Mouse (Mus musculus) liver, embryonic 14.5 days (tissue): ENCODE measurements around the gene Tet3. TPM values are rescaled to one million over a fixed set of nuclear protein-coding genes. Genes with fewer than 3 reads are reported as not detected.

Source experiments
- ATAC-seq: fragments of 200-750 bp; cut with Nextera tagmentation; 2 replicates; pipeline ENCODE4 v1.8.0; 2017; ENCODE audit warnings: moderate number of reproducible peaks, mild to moderate bottlenecking, moderate library complexity; ENCODE audit not compliant: insufficient read depth
- DNase-seq, 3 experiments: peaks; one replicate each; pipeline ENCODE4 v3.0.0-alpha.2; 2012 to 2013; ENCODE audit warnings: low read depth in 3 of 3, low spot score in 3 of 3
- H3K27ac ChIP-seq: fragments of 300-500 bp; sonication (generic); 2 replicates; pipeline ENCODE4 v1.5.1; 2014; ENCODE audit warnings: moderate library complexity, mild to moderate bottlenecking, control low read depth, inconsistent platforms
- H3K27me3 ChIP-seq: fragments of 300-500 bp; sonication (generic); 2 replicates; pipeline ENCODE4 v1.6.1; 2014; ENCODE audit warnings: mild to moderate bottlenecking, low read length, moderate library complexity; ENCODE audit not compliant: control insufficient read depth, insufficient read depth
- H3K36me3 ChIP-seq: fragments of 300-500 bp; sonication (generic); replicated peaks from 2 replicates; pipeline ENCODE4 v1.6.1; 2014; ENCODE audit warnings: low read depth; ENCODE audit not compliant: control insufficient read depth, insufficient read depth
- H3K4me1 ChIP-seq, 2 experiments: fragments of 200-500 bp in 1 of 2; fragments of 300-500 bp in 1 of 2; sonication (generic) in 1 of 2; replicated peaks; 2 replicates each; pipeline ENCODE4 v1.6.1; 2012 to 2014; ENCODE audit warnings: antibody characterized with exemption in 1 of 2, inconsistent platforms in 1 of 2, low read length in 1 of 2; ENCODE audit not compliant: control insufficient read depth in 2 of 2, insufficient read depth in 2 of 2
- H3K4me2 ChIP-seq: fragments of 300-500 bp; sonication (generic); 2 replicates; pipeline ENCODE4 v1.6.1; 2014; ENCODE audit warnings: low read depth, mild to moderate bottlenecking, control low read depth, moderate library complexity
- H3K4me3 ChIP-seq, 2 experiments: fragments of 200-500 bp in 1 of 2; fragments of 300-500 bp in 1 of 2; sonication (generic) in 1 of 2; 2 replicates each; pipeline ENCODE4 v1.5.1; 2012 to 2014; ENCODE audit warnings: low read depth in 2 of 2, low read length in 2 of 2, mild to moderate bottlenecking in 2 of 2, control low read depth in 1 of 2, inconsistent platforms in 1 of 2, moderate library complexity in 1 of 2; ENCODE audit not compliant: insufficient read depth in 1 of 2
- H3K9ac ChIP-seq: fragments of 300-500 bp; sonication (generic); replicated peaks from 2 replicates; pipeline ENCODE4 v1.6.1; 2014; ENCODE audit warnings: mild to moderate bottlenecking, control low read depth, moderate library complexity
- H3K9me3 ChIP-seq: fragments of 300-500 bp; sonication (generic); 2 replicates; pipeline ENCODE4 v1.6.1; 2016; ENCODE audit warnings: low read length, mixed read lengths; ENCODE audit not compliant: control insufficient read depth
- CTCF ChIP-seq: IDR thresholded peaks from 2 replicates; pipeline ENCODE4 v1.5.1; 2016; ENCODE audit warnings: antibody characterized with exemption, low read depth, control low read depth
- EP300 ChIP-seq: IDR thresholded peaks from 2 replicates; pipeline ENCODE4 v1.6.1; 2016; ENCODE audit warnings: antibody characterized with exemption, low read depth
- WGBS: fragments of 180-500 bp; shearing (Covaris S2); extraction: QIAGEN DNeasy Blood & Tissue Kit; methylation state at CpG from one replicate; pipeline ENCODE4 v1.1.7; 2014; ENCODE audit not compliant: insufficient replicate concordance; 5-methylcytosine and 5-hydroxymethylcytosine counted together
- polyA plus RNA-seq, 2 experiments: library from polyadenylated mRNA; depleted of rRNA in 1 of 2; stranded (reverse) in 1 of 2; unstranded in 1 of 2; fragments of >200 nt; fragmentation: Nextera tagmentation in 1 of 2; extraction: Ambion mirVana in 1 of 2; gene quantifications; 2 replicates each; pipeline versions ENCODE4 v1.2.1 to v1.2.3; 2012 to 2014

Gene Tet3
- polyA plus RNA-seq, 2 experiments, result 3.1 to 7.7 TPM

DNA sequence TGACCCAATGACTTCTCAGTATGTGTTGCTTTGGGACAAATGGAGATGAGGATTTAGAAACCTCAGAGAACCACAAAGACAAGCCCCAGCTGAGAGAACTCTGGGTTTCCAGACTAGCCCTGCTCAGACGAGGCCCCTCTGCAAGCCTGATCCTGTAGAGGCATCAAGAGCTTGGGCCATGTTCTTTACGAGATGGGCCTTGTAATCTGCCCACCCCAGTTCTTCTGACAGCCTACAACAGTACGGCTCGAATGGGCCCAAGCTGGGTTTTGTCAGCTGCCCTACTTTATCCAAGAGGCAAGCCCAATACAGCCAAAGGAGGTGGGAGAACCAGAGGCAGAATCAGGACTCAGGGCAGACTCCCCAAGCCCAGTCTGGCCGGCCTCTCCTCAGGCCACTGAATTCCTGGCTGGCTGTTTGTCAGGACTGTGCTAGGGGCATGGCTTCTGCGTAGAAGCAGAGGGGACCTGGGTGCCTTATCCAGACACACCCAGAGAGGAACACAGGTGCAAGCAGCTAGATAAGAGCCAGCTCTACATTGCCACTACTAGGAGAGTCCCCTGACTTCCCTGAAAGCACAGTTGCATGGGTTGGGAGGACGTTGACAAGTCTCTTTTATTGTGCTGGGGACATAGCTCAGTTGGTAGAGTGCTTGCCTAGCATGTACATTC is 107.3 kb downstream of the Tet3 start:
- 12% methylated on average over 7 of the region's 7 CpGs for WGBS
- peak overlapping the region; percentile 89 for H3K4me2 ChIP-seq
- peaks cover 34 to 40% of the 10 kb centered on the region in 2 experiments for H3K4me1 ChIP-seq
- H3K9me3 ChIP-seq, result no peaks in the 10 kb centered on the region
- H3K27ac ChIP-seq, result peak overlapping the region; percentile 95
- peaks cover 34% of the 10 kb centered on the region for H3K36me3 ChIP-seq
- H3K9ac ChIP-seq, result peak overlapping the region; percentile 99
- H3K4me3 ChIP-seq, result peak overlapping the region; percentile 56 to 81
- DNase-seq (peak; percentile 94 to 95 (median 95)), ATAC-seq (peak; percentile 92)
- TF ChIP-seq CTCF (no peak), EP300 (peak; percentile 95)
- no peaks in the 10 kb centered on the region for H3K27me3 ChIP-seq

- peaks cover 30 to 40% of the 10 kb centered on the region in 2 experiments for H3K4me1 ChIP-seq
- TF ChIP-seq EP300, result no peak
- 0 out of 2 replicates have a peak, but pooled peaks have one; percentile 6 for TF ChIP-seq CTCF
- no peaks in the 10 kb centered on the region for H3K27me3 ChIP-seq
- peak overlapping the region; percentile 89 for H3K4me2 ChIP-seq
- ATAC-seq (no peak), DNase-seq (no peak)
- H3K36me3 ChIP-seq, result peaks cover 34% of the 10 kb centered on the region
- H3K4me3 ChIP-seq, result peak overlapping the region; percentile 81 to 95
- H3K9me3 ChIP-seq, result no peaks in the 10 kb centered on the region
- 65% methylated on average over 16 of the region's 16 CpGs for WGBS
- peak overlapping the region; percentile 95 for H3K27ac ChIP-seq
- H3K9ac ChIP-seq, result peak overlapping the region; percentile 99
Measured at GRCm38 (mm10) chr6:83350851-83351405, 108.0 kb downstream of the Tet3 start.

DNA sequence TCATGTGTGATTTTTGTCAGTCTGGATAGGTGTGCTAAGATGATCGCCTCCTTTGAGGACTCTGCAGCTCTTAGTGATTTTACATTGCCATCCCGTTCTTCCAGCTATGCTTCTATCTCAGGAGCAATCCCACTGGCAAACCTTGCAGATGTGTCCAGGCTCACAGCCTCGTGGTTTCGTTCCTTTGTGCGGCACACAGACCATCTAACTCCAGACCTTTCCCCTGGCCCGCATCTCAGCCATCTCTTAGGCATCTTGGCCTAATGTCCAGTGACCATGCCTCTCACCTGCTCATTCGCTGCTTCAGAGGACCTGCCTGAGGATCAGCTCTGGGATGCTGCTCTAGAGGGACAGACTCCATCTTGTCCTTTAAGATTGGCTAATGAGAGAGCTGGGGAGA is 108.7 kb downstream of the Tet3 start:
- peaks cover 26% of the 10 kb centered on the region for H3K36me3 ChIP-seq
- DNase-seq (no peak), ATAC-seq (no peak)
- H3K9ac ChIP-seq, result peak overlapping the region; percentile 99
- H3K4me2 ChIP-seq, result peak overlapping the region; percentile 89
- WGBS, result 68% methylated on average over 7 of the region's 7 CpGs
- TF ChIP-seq EP300 (no peak), CTCF (no peak)
- peaks cover 30 to 40% of the 10 kb centered on the region in 2 experiments for H3K4me1 ChIP-seq
- H3K27ac ChIP-seq, result peak overlapping the region; percentile 95
- no peaks in the 10 kb centered on the region for H3K9me3 ChIP-seq
- no peaks in the 10 kb centered on the region for H3K27me3 ChIP-seq
- H3K4me3 ChIP-seq, result peak overlapping the region; percentile 81 to 95

- Histone ChIP-seq H3K9ac (peak overlapping the region; percentile 99), H3K27ac (peak overlapping the region; percentile 95), H3K9me3 (no peaks in the 10 kb centered on the region), H3K36me3 (peaks cover 19% of the 10 kb centered on the region), H3K4me1 (peaks cover 30 to 40% of the 10 kb centered on the region in 2 experiments), H3K4me3 (peak overlapping the region; percentile 81 to 95), H3K27me3 (no peaks in the 10 kb centered on the region), H3K4me2 (peak overlapping the region; percentile 89)
- ATAC-seq (peak; percentile 78), DNase-seq (peak; percentile 72 to 77 (median 75))
- WGBS, result under 1% methylated on average over 50 of the region's 53 CpGs
- TF ChIP-seq CTCF, result peak; percentile 81
- no peak for TF ChIP-seq EP300
Measured at GRCm38 (mm10) chr6:83349274-83349958, 109.5 kb downstream of the Tet3 start.

DNA sequence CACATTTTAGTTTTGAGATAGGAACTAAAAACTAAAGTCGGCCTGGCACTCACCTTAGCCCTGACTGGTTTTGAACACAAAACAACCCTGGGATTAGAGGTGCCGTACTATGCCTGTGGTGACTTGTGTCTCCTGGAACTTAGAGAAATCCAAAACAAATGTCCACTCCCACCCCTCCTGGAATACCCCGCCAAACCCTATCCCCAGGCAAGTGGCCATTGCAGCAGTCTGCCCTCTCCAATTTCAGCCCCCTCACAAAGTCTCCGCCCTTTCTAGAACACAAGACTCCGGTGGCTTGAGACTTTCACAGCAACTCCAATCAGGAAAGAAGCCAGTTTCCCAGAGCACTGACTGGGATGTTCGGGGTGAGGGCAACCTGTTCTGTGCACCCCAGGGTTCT is 110.0 kb downstream of the Tet3 start, which contains the start of gene Bola3:
Gene Bola3 (plus strand): TSS at position 275 of the 400 bp plus-strand sequence.
- H3K36me3 ChIP-seq, result peaks cover 13% of the 10 kb centered on the region
- H3K27ac ChIP-seq, result peak within 1 kb of the TSS; percentile 95
- ATAC-seq, result no peak

More for the DNA sequence above, 110.0 kb downstream of the Tet3 start, which contains the start of gene Bola3:
- TF ChIP-seq CTCF (no peak), EP300 (no peak)
- H3K4me2 ChIP-seq, result peak within 1 kb of the TSS; percentile 89
- H3K9me3 ChIP-seq, result no peaks in the 10 kb centered on the region
- no peak for DNase-seq
- peak within 1 kb of the TSS; percentile 99 for H3K9ac ChIP-seq
- WGBS, result 41% methylated on average over 6 of the region's 6 CpGs
- peaks cover 30 to 40% of the 10 kb centered on the region in 2 experiments for H3K4me1 ChIP-seq
- H3K27me3 ChIP-seq, result no peaks in the 10 kb centered on the region
- peak within 1 kb of the TSS; percentile 81 to 95 for H3K4me3 ChIP-seq
